Mouse (Mus musculus): Measurements from ENCODE around the gene Zfp219.
"Not testable (repeated sequence)": the region's sequence is repeated elsewhere in the genome, so short reads cannot be mapped to it uniquely, and the experiment has no call there.

The Zfp219 gene

GRCm38 (mm10) chr14:52020486-52021137 lies at the start of gene Zfp219:
Zfp219 (minus strand) TSS chr14:52020733.
- peak; percentile 83 to 88 for DNase-seq

DNA sequence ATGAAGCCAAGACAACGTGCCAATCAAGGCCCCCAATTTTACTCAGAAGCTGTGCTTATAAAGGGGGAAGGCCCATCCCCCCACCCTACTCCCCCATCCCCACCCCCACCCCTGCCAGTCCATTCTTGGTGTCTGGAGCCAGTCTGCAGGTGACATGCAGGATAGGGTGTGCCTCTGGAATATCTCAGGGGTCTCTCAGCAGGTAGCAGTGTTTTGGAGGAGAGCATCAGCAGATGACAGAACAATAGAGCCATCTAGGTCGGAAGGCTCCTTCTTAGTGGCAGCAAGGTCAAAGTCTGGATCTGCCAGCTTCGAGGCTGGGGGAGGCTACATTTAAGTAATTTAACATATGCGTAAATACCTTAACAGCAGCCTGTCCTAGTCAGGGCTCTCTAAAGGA lies 45.6 kb upstream of the Zfp219 start:
- no peak for DNase-seq

DNA sequence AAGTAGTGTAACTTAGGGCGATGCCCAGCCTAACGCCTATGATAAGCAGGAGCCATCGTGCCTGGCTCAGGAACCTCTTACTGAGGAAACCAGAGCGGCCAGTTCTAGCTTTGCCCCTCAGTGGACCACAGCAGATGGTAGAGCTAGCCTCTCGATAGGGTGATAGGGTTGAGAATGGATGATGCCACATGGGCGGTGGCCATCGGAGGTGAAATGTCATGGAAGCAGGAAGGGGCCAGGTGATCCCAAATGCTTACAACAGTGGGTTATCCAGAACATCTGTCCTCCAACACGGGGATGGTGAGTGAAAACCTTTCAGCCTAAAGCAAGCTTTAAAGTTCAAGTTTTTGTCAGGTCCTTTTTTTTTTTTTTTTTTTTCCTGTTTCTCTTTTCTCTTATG lies 41.3 kb upstream of the Zfp219 start:
- DNase-seq: no peak

DNA sequence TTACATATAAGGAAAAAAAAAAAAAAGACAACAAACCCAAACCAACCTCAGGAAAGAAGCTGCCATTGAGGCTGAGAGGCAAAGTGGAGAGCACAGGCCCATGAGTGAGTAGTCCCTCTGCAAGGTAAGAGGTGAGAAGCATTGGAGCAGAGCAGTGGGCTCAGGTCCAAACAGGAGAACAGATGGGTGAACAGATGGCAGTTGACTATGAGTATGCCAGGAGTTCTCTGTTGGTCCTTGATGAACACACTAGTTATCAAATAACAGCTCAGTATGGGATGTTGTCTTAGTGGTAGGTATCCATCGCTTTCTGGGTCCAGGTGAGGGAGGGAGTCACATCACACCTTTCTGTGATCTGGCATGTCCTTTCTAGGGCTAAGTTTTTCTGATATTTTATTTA lies 40.3 kb upstream of the Zfp219 start:
- no peak for DNase-seq

- DNase-seq: no peak
These were observed 39.4 kb upstream of the Zfp219 start for GRCm38 (mm10) chr14:52059982-52060381.

GRCm38 (mm10) chr14:52052720-52053119 lies 32.2 kb upstream of the Zfp219 start:
- DNase-seq: not testable (repeated sequence)

DNA sequence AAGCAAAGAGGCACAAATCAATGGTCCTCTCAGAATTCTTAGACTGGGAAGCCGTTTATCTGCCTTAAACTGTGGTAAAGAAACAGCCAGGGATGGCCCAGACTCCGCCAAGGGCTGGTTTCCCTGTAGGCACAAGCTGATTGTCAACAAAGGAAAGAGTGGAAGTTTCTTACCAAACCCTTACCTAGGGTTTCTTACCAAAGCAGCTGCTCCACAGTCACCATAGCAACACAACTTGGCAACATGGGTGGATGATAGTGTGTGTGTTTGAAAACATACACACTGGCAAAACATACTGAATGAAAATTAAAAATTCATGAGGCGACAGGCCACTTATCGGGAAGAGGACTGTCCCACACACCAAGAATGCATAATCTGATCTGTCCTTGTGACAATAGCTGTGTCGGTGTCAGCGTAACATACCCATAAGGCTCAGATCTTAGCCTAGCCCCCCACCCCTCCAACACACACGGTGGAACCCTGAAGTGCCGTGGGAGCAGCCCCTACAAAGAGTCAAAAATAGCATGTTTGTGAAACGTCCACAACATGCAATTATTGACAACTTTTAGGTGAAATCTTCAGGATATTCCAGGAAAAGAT lies 25.5 kb upstream of the Zfp219 start:
- DNase-seq: no peak

- no peak for DNase-seq
These were observed 24.6 kb upstream of the Zfp219 start for GRCm38 (mm10) chr14:52044901-52045678.

GRCm38 (mm10) chr14:52043446-52043845 lies 22.9 kb upstream of the Zfp219 start:
- peak in 1 of 2 experiments; percentile 18 for DNase-seq

- not testable (repeated sequence) for DNase-seq
These were observed 21.8 kb upstream of the Zfp219 start, which contains the start of gene Olfr221 for GRCm38 (mm10) chr14:52042359-52042758. Olfr221 (minus strand) TSS chr14:52042459.

DNA sequence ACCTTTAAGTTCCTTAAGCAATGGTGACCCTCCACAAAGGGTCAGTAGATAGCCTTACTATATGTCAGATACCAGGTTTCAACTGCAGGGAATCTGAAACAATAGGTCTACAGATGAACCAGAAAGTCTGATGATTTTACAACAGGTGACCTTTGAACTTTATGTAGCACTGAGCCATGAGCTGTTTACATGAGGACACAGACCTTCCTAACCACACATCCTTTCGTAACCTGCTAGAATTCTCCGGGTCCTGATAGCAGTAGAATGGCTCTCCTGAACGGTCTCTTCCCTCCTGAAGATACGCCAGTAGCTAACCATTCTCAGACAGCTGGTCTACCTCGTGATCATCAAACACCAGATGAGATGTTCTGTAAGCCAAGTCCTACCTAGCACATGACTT lies 18.8 kb upstream of the Zfp219 start:
- DNase-seq: no peak

GRCm38 (mm10) chr14:52035926-52036325 lies 15.4 kb upstream of the Zfp219 start:
- DNase-seq: no peak

DNA sequence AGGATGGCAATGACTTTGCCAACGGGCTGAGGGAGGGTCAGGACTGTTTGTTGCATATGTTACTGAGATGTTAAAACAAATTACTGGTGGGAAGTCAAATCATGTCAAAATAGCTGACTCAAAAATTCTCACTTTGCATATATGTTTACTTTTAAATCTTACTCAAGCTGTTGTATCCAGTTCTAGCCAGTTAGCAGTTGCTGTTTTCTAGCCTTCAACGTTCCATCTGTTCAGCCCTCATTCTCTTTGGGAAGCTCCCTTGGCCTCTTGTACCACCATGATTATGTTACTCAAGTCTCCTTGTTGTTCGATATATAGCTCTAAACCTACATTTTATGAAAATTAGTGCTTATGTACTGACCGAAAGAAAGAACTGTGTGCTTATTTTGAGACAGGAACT lies 5.8 kb upstream of the Zfp219 start:
- no peak for DNase-seq

DNA sequence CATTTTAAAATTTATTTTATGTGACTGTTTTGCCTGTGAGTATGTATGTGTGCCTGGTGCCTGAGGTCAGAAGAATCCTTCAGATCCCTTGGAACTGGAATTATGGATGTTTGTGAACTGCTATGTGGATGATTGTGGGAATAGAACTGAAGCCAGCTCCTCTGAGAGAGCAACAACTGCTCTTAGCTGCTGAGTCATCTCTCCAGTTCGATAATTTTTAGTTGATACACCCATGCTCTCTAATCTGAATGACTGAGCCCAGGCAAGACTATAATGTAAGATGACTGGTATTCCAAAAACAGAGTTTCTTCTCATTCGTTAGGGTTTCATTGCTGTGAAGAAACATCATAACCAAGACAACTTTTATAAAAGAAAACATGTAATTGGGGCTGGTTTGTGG lies 3.6 kb upstream of the Zfp219 start:
- DNase-seq: no peak

GRCm38 (mm10) chr14:52022709-52023459 lies 2.4 kb upstream of the Zfp219 start:
- peak; percentile 95 for DNase-seq

DNA sequence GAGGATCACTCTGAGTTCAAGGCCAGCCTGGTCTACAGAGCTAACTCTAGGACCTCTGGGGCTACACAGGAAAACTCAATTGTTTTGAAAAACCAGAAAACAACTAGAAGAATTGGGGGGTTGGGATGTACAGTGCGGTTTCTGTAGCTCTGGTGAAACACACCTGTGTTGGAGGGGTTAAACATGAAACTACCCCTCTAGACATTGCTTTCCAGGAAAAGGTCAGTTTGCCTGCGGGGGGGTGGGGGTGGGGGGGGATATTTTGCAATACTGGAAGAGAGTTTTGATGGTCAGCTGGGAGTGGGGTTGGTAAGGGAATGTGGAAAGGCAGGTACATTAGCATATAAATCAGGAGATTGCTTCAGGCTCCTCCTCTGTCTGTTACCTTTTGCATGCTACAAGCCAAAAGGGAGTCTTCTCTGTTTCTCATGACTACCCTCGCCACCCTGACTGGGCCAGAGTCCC lies 1.7 kb upstream of the Zfp219 start:
- DNase-seq: no peak

DNA sequence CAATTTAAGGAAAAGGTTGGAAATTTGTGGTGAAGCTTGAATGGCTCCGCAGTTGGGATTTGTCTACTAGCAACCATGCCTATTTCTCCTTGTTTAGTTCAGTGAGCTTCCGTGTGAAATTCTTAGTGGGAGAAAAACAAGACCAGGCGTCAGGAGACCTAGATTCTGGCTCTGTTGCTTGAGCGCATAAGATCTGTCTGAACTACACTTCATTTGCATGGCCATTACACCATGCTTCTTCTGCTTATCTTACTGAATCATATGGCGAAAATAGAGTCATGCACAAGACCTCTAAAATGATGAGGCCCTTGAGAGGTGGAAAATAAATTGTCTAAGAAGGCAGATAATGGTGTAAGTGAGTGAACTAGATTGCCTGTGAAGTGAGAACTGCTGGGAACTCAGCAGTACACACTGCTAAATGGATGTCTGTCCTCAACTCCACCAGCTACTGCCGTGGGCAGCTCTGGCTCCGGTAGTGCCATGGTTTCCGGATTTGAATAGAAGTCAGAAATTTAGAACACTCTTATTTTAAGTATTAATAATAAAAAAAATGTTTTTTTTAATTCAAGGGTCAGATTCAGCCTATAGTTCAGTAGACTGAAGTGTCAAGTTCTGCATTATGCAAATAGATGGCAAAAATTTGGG lies 1.2 kb upstream of the Zfp219 start:
- DNase-seq: no peak

GRCm38 (mm10) chr14:52021138-52021529 lies 601 bp upstream of the Zfp219 start:
- DNase-seq: no peak

- DNase-seq: peak; percentile 97
These were observed 768 bp downstream of the Zfp219 start for GRCm38 (mm10) chr14:52019590-52020340.

DNA sequence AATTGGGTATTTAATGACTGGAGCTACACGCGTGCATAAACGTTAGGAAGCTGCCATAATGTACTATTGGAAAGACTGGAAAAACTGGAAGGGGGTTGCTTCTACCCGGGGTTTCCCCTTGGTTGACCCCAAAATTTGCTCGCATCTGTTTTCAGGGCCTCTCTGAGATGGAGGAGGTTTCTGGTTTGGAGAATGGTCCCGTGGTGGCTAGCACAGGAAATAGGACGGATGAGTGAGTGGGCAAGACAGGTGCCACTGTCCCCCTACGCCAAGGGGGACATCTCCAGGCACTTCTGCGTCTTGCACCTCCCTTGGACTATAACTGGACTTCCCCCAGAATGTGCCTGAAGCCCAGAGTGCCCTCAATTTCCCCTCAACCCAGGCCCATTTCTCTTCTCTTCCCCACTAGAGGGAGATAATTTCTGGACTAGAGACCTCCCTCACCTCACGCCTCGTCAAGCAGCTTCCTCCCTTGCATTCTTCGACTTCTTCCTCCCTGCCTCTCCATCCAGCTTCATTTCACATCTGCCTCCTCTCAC lies 1.4 kb downstream of the Zfp219 start:
- DNase-seq: no peak

DNA sequence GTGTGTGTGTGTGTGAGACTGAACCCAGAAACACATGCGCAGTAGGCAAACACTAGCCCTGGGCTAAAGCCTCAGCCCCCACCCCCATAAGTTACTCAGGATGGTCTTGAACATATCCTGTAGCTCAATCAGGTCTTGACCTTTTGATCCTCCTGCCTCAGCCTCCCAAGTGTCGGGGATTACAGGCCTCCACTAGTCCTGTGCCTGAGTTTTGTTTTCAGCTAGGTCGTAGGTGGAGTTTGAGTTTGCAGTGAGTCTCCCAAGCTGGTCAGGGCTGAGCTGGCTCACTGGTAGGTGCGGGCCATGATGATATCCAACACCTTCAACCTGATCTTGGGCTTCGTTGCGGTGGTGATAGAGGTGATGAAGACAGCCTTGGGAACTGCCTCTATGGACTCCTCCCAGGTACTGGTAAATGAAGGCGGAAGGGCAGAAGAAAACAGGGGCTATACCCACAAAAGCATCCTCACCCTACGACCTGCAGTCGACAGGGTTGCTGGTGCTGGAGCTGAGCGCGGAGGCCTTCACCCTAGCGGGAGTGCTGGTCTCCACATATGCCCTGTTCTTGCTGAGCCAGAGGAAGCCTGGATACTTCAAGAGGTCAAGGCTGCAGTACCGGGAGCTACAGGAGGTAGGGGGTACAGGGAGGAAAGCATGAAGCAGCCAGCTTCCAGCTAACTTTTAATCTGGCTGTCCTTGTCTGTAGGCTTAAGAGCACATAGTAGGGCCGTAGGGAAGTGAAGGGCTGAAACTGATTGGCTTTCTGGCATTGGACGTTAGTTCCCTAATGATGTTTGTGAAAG lies 2.1 kb downstream of the Zfp219 start:
- DNase-seq: no peak

Measured in kidney, adult 8-10 months (tissue).